Mouse (Mus musculus): ENCODE measurements around the gene Dock2. TPM values are rescaled to one million over a fixed set of nuclear protein-coding genes. Genes with fewer than 3 reads are reported as not detected.

Dock2 gene
- polyA plus RNA-seq, 1 experiment, result 3.4 TPM

DNA sequence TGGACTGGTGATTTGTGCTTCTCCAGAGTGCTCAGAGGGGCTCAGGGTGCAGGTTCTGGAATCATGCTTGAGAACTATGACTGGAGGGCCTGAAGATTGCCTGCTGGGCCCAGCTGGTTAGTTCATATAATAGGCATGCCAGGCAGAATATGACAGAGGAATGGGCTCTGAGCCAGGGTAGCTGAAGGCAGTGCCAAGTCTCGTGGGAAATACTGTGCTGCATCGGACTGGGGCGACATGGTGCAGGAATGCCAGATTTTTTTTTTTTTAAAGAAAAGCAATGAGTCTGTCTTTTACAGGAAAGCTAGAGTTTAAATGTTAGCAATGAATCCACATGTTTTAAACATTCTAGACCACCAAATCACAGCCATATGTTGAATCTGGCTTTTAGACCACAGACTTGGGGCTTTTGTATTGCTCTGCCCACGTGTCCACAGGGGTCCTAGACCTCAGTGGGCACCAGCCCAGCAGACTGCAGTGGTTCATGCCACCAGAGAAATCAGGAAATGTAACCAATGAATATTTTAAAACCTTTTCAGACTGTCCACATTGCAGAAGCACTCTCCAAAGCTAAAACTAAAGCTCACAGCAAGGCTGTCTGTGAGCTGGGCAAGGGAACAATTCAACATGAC, 435.3 kb downstream of the Dock2 start:
- no peak for DNase-seq (ENCODE audit: low read depth)

- DNase-seq (ENCODE audit: low read depth), result no peak
Observed at GRCm38 (mm10) chr11:34344310-34344709, 439.4 kb downstream of the Dock2 start.

DNA sequence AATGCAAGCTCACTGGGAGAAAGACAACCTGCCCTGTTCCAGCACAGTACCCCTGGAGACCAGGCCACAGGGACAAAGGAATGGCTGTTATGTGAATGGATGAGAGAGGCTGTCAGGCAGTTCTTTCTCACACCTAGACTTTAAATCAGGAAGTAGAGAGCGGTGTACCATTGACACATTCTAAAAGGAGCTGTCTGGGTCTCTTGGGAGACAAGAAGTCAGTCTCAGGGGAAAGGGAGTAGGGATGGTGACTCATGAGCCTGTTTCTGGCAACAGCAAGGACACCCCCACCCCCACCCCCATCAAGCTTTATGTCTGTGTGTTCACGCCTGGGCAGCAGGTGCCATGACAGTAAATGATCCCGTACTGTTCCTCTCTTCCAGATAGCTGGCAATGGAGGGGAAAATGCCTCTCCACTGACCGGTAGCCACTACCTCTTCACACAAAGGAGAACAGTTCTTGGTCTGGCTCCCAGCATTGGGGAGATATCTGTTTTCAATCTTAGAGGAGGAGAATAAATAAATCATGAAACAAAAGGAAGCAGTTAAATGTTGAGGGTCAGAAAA, 439.9 kb downstream of the Dock2 start:
- DNase-seq (ENCODE audit: low read depth), result no peak

DNA sequence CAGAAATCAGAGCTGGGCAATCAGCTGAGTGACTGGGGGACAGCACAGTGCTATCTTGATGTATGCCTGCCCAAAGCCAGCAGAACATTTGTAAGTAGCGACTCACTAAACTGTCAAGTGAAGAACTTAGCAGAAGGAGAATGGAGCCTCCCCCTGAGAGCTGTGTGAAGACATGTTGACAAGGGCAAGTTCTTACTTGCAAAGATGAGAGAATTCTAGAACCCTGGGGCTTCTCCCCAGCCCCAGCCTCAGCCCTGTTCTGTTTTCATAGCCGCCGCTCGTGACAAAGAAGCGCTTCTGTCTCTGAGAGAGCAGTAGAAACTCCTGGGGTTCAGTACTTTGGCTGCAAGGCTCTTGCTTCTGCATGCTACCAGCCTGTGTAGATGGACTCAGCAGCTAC, 444.0 kb downstream of the Dock2 start:
- no peak for DNase-seq (ENCODE audit: low read depth)

GRCm38 (mm10) chr11:34337907-34338306, 445.8 kb downstream of the Dock2 start:
- no peak for DNase-seq (ENCODE audit: low read depth)

- no peak for DNase-seq (ENCODE audit: low read depth)
Observed at GRCm38 (mm10) chr11:34332344-34333031, 451.2 kb downstream of the Dock2 start.

DNA sequence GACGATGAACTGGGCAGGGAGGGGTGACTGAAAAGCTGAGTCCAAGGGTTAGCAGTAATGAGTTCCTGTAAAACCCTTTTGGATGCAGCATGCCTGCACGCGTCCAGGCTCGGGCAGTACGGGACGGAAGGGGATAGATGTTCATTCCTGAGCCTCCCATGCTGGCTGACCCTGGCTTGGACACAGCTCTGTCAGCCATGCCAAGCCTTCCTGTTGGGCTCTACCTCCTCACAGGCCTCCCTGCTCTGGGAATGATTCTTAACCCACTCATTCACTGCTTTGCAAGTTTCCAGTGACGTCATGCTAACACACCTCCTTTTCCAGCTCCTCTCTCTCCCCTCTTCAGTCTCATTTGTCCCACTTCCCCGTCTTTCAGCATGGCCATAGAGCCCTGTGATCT, 460.0 kb downstream of the Dock2 start:
- DNase-seq (ENCODE audit: low read depth), result no peak

DNA sequence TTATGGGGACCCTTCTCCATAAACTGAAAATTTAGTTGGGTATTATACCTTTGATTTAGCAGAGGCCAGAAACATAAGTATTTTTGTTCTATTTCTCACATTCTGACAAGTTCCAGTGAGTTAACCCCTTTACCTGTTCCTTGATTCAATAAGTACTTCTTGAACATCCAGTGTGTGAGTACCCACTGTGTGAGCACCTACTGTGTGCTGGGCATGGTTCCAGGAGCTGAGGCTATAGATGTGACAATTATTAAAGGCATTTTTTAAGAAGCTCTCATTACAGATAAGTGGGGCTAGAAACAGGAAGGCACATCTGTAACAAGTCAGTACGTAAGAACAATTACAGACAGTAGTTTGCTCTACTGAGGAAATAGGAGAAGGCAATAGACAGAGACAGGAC, 464.4 kb downstream of the Dock2 start:
- DNase-seq (ENCODE audit: low read depth), result no peak

DNA sequence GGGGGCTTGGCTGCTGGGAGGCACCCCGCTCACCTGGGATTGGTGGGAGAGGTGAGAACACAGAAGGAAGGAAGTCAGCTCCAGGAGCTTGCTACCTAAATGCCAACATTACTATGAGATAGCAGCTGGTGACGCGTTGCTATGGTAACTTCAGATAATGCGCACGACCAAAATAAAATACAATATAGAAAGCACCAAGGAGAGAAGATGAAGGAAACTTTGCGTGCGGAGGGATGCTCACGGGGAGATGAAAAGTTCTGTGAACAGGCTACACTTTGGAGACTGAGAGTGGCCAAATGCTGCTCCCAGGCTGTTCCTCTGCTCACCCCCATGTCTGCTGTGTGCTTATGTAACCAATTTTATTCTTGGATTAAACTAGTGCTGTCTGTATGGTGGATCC, 466.7 kb downstream of the Dock2 start:
- DNase-seq (ENCODE audit: low read depth), result no peak

DNA sequence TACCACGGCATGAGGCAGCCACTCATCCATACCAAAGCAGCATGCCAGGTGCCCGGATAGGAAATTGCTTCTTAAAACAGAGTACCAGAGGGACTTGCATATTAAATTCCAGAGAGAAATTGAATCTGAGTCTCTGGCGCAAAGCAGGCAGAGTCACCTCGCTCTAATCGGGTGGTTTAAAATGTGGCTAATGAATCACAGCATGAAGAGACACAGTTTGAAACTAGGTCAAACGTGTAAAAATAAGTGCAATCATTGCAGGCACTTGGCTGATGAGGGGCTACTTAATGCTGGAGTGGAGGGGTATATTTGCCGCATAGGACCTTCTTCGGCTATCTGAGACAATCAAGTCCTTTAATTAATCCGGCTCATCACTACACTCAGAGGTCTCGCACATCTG, 467.5 kb downstream of the Dock2 start:
- DNase-seq (ENCODE audit: low read depth), result no peak

DNA sequence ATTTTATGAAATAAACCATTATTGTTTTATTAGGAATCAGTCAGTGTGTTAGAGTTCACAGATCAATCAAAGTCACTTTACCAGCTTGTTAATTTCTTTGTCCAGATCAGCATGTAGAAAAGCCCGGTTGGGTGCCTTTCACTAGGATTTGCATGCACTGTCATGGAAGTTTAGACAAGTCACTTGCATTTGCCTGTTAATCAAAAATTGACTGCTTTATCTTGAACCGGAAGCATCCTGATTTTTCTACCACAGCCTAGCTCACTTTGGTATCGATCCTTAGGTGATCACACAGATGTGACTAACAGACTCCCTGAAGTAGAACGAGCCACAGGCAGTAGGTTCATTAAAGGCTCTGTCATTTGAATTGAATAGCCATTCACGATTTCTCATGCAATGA, 468.3 kb downstream of the Dock2 start:
- no peak for DNase-seq (ENCODE audit: low read depth)

GRCm38 (mm10) chr11:34314534-34315379, 468.9 kb downstream of the Dock2 start, which contains the start of gene Fam196b:
Gene Fam196b, plus strand, starts transcription at chr11:34314822.
- no peak for DNase-seq (ENCODE audit: low read depth)

DNA sequence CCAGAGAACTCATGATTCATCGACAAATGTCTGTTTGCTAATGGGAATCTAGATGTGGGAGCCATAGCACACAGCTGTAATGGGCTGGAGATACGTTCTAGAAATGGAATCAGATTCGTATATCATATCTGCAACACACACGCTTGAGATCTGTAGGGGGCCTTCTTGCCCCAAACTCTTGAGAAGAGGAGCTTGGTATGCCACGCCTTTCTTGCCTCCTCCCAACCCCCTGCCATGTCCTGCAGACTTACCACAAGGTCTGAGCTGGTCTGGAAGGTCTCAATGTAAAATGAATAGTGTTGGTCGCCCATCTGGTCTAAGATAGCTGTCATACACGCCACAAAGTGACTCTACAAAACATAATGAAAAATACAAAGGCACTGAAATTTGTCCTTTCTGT, 471.5 kb downstream of the Dock2 start:
- DNase-seq (ENCODE audit: low read depth), result no peak

DNA sequence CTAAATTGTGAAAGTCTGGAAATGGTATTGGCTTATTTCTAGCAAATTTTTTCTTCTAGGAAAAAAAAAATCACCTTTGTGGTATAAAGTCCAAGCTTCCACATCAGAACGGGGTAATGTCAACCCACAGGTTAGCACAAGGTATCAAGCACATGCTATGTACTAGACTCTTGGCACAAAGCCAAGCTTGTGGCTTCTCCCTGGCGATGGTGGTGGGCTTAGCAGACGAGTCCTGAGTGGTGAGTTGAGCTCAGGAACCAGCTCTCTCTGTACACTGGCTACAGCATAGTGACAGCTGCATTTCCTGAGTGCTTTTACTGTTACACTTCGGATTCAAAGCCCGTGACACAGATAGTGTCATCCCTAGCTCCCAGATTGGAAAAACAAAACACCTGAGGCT, 472.0 kb downstream of the Dock2 start:
- DNase-seq (ENCODE audit: low read depth), result no peak

- DNase-seq (ENCODE audit: low read depth), result no peak
Observed at GRCm38 (mm10) chr11:34309360-34309759, 474.3 kb downstream of the Dock2 start.

DNA sequence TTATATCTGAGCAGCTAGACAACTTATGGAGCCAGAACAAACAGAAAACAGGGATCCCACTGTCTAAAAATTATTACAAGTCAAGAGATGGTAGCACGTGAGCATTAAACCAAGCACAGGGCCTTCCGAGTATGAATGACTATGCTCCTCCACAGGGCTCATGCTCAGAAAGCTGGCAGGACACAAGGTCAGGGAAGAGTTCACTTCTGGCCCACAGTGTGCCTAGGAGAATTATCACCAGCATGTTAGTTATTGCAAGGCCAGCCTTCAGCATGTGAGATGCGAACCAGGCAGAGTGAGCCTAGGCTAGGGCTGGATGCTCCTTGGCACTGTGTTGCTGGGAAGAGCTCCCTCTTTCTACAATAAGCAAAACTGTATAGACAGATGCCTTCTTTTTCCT, 475.0 kb downstream of the Dock2 start:
- DNase-seq (ENCODE audit: low read depth), result no peak

- DNase-seq (ENCODE audit: low read depth), result no peak
Observed at GRCm38 (mm10) chr11:34306231-34306630, 477.5 kb downstream of the Dock2 start.

DNA sequence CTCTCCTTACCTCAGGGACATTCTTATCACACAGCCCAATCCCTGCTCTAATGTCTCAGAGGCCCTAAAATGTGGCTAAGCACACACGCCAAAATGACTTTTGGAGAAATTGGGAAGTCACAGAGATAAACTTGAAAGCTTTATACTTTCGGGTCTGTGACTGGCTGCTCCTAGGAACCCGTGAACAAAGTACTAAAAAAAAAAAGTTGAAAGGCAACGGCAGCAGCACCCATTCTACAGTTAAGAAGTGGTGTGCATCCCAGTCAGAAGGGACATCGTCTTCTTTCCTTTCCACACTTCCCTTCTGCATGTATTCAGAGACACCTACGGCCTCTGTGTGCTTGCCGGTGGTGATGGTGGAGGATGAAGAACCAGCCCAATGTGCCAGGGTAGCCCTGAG, 483.6 kb downstream of the Dock2 start:
- no peak for DNase-seq (ENCODE audit: low read depth)

DNA sequence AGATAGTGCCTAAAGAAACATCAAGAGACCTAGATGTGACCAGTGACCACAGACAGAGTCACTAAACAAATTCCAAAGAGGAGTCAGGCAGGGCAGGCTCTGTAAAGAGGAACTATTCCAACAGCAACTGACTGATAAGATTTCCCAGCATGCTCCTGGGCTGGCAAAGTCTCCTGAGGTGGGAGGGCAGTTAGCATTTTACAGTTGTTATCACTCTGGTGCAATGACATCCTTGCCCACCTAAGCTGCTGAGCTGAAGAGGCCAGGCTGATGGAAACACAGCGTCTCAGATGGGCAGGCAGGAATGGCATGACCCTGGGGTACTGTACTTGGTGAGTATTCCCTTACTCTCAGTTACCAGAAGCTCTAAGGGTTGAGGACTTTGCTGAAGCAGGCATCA, 484.1 kb downstream of the Dock2 start:
- no peak for DNase-seq (ENCODE audit: low read depth)

GRCm38 (mm10) chr11:34297698-34298378, 485.9 kb downstream of the Dock2 start:
- no peak for DNase-seq (ENCODE audit: low read depth)

- DNase-seq (ENCODE audit: low read depth), result no peak
Observed at GRCm38 (mm10) chr11:34291304-34291703, 492.4 kb downstream of the Dock2 start.

DNA sequence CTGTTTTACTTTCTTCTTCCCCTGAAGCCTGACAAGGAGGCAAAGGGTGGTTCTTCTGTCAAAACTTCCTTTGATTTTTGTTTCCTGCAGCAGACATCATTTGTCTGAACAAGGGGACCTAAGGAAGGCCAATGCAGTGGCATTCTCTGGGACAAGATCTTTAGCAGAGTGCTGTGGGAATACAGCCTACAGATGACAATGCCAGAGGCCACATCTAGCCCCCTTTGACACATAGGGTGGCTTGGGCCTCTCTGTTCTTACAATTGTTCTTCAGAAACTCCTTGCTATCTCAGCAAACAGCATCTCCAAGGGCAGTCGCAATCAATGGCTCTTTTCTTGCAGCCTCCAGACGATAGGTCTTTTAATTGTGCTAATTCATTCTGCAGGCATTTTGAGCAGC, 493.0 kb downstream of the Dock2 start:
- DNase-seq (ENCODE audit: low read depth), result no peak
